Mouse (Mus musculus) E14TG2a.4 (cell line): ENCODE data around the gene Ncoa3.

ENCODE experiments used
- CTCF ChIP-seq: conservative IDR thresholded peaks from 2 replicates; pipeline ENCODE4 v1.5.1; 2014; ENCODE audit warnings: low read length
- NANOG ChIP-seq: IDR thresholded peaks from 2 replicates; pipeline ENCODE4 v1.6.1; 2014; ENCODE audit warnings: borderline replicate concordance, low read length, mixed read lengths

- no peak for TF ChIP-seq CTCF
- no peak for TF ChIP-seq NANOG
Measured at GRCm38 (mm10) chr2:165995711-165996110, 3.3 kb downstream of the Ncoa3 start.
